Mouse (Mus musculus) liver (tissue): Measurements from ENCODE around the gene Exosc7.

Experiments
- DNase-seq: peaks from one replicate; pipeline ENCODE4 v3.0.0-alpha.2; 2020; ENCODE audit warnings: mixed read lengths

Exosc7 gene

GRCm38 (mm10) chr9:123138891-123139474 lies 26.0 kb downstream of the Exosc7 start:
- DNase-seq, result no peak

DNA sequence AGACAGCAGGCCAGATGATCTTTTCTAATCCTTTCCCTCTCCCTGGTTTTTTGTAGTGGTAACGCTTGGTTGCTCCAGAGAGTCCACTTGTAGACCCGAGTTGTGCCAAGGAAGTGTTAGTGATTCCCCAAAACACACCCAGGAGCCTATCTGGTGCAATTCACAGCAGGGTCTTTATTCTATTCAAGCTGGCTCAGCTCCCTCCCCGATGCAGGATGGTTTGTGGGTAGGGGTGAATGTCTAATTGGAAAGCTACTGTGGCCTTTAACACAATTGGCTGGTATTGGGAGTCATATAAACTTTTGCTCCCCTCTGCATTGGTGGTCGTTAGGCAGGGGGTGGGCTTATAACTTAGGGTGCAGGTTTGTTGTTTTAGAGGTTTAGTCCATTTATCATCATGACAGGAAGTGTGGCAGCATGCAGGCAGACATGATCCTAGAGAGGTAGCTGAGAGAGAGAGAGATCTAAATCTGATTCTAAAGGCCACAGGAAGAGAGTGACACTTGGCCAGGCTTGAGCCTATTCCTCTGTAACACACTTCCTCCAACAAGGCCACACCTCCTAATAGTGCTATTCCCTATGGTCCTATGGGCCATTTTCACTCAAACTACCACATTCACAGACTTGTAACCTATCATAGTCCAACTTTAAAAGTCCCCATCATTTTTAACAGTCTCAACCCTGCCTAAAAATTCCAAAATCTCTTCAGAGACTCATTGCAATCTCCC lies 27.0 kb downstream of the Exosc7 start:
- DNase-seq, result no peak

GRCm38 (mm10) chr9:123148430-123148829 lies 35.4 kb downstream of the Exosc7 start:
- no peak for DNase-seq

- DNase-seq, result no peak
These were observed 37.4 kb downstream of the Exosc7 start, which contains the start of gene Clec3b for GRCm38 (mm10) chr9:123150241-123151020. Gene Clec3b, plus strand, starts transcription at chr9:123150946.

DNA sequence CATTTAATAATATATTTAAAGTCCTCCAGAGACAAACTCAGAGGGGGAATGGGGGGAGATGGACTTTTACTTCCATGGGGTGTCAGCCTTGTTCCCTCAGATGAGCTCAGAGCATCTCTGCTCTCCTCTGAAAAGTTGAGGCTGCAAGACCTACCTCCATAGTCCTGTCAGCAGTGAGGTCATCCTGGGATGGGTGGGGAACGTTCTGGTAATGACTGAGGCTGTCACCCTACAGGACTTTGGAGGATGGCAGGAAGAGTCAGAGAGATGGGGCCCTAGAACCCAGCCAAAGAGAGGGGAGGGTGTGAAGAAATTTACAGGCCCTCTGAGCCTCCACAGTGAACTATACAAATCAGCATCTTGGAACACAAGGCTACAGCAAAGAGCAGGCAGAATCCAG lies 38.5 kb downstream of the Exosc7 start:
- DNase-seq, result no peak

- DNase-seq, result no peak
These were observed 39.0 kb downstream of the Exosc7 start for GRCm38 (mm10) chr9:123152026-123152425.

- no peak for DNase-seq
These were observed 40.1 kb downstream of the Exosc7 start for GRCm38 (mm10) chr9:123153121-123153520.

- DNase-seq, result peak; percentile 38
These were observed 43.9 kb downstream of the Exosc7 start for GRCm38 (mm10) chr9:123156910-123157361.

DNA sequence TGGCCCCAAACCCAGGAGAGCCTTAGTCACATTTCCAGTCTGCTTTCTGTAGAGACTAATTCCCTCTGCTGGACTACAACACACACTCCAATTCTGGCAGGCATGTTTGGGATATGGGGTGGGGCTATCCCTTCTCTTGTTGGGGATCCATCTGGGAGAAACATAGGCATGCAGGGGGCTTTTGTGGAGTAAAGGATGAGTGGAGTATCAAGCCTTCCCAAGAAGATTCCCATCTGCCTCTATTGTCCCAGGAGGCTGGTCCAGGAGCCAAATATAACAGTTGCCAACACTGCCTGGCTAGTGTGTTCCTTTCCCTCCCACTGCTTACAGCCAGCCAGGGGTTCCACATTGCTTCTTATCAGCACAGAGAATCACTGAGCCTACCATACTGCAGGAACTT lies 44.7 kb downstream of the Exosc7 start:
- DNase-seq, result no peak

- DNase-seq, result no peak
These were observed 45.3 kb downstream of the Exosc7 start for GRCm38 (mm10) chr9:123158125-123158836.

DNA sequence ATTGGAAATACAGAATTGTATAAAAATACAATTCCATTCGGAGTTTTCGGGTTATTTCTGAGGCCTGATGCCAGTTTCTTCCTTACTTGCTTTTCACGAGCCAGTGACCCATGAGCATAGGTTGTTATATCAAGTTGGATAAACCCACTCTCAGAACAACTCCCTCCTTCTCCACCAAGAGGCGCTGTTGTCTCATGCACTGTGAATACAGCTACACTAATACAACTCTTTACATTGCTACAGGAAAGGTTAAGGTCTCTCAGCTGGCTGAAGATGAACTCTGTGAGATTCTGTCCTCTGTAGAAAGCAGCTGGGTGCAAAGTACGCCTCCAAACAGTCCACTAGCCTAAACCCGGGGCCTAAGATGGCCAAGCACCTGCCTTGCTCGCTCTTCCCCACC lies 46.3 kb downstream of the Exosc7 start:
- peak; percentile 70 for DNase-seq

GRCm38 (mm10) chr9:123161792-123162191 lies 48.8 kb downstream of the Exosc7 start:
- no peak for DNase-seq

DNA sequence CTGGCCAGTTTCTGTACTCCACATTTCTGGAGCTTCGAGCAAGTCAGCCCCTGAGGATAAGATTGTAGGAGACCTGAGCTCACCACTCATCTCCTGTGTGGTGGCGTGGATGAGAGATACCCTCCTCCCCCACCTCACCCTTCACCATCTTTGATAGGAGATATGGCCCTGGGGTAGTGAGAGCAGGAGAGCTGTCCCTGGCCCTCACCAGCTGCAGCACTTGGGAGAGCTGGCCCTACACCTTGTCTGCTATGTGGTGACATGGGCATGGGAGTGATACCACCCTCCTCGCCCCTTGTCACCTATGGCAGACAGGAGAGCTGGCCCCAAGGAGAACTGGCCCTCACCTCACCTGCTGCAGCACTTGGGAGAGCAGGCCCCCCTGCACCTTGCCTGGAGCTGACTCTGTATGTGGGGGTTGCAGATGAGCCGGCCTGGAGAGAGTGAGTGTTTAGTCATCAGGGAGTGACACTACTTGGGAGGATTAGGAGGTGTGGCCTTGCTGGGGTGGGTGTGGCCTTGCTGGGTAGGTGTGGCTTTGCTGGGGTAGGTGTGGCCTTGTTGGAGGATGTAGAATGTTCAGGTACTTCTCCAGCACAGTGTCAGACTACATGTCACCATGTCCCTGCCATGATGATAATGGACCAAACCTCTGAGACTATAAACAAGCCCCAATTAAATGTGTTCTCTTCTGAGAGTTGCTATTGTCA lies 50.1 kb downstream of the Exosc7 start:
- DNase-seq, result peak; percentile 31

DNA sequence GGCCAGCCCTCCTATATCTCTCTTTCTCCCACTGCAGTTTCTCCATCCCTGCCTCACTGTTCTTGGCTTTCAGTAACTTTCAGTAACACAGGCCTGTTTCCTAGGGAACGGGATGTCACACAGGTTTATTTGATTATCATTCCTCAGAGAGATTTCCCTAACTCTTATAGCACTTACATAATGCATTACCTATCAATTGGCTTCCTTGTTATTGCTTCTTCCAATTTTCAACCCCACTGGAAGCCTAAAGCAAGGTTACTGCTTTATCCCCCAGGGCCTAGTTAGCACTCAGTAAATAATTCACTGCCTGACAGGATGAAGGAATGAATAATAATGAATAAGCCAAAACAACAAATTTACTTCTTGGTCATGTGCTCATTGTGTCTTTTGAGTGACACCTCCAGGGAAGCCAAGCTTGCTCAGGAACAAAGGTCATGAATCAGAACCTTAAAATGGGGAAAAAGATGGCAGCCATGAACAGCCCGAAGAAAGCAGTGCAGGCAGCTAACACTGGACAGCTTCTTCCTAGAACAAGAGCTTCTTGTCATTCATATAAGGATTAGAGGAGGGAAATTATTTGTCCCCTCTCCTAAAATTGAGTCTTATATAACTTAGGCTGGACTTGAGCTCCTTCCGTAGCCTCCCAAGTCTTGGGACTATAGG lies 52.9 kb downstream of the Exosc7 start:
- no peak for DNase-seq

GRCm38 (mm10) chr9:123173760-123174159 lies 60.7 kb downstream of the Exosc7 start:
- no peak for DNase-seq

- DNase-seq, result no peak
These were observed 61.3 kb downstream of the Exosc7 start for GRCm38 (mm10) chr9:123174356-123174755.

DNA sequence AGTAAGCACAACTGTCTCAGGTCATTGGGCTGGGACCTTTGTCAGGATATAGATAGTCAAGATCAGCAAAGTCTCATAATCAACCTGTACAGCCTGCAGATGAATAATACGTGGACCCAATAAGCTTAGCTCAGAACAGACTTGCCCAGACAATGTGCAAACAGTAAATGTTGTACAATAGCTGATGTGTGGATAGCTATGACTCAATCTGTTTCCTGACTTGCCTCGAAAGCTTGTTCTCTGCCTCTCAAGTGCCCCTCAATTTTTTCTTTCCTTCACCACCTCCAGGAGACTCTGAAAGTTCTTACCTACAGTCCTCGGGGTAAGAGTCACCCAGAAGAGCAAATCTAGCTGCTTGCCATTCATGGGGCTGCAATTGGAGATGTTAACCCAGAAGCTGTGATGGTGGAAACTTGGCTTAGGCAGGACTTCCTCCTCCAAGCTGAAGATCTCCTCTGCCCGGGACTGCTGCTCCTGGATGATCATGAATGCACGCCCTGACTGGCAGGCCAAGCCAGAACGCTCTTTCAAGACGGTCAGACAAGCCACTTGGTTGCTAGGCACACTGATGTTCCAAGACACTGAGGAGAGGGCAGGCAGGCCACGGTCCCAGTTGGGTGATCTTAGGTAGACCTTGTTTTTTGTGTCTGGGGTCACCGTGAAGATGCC lies 64.5 kb downstream of the Exosc7 start:
- no peak for DNase-seq

- DNase-seq, result no peak
These were observed 67.0 kb downstream of the Exosc7 start for GRCm38 (mm10) chr9:123180003-123180402.

DNA sequence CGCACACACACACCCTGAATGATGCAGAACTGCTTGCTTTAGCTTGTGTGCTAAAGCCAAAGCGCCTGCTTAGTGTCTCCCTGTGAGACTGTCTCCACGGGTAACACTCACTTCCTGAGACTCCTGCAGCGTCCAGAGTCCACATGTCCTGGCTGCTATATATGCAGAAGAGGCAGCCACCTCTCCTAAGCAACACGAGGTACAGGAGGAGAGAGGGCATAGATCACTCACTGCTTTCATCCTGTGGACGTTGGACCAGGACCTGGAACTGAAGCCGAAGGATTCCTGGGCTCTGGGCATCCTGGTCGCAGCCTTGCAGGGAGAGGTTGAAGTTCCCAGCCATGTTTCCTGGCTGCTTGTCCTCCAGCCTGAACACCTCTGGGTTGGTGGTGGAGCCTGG lies 70.2 kb downstream of the Exosc7 start:
- DNase-seq, result no peak

GRCm38 (mm10) chr9:123185546-123185945 lies 72.5 kb downstream of the Exosc7 start:
- DNase-seq, result no peak
